Mouse (Mus musculus): ENCODE results near the gene Prkag1.

Prkag1 gene

DNA sequence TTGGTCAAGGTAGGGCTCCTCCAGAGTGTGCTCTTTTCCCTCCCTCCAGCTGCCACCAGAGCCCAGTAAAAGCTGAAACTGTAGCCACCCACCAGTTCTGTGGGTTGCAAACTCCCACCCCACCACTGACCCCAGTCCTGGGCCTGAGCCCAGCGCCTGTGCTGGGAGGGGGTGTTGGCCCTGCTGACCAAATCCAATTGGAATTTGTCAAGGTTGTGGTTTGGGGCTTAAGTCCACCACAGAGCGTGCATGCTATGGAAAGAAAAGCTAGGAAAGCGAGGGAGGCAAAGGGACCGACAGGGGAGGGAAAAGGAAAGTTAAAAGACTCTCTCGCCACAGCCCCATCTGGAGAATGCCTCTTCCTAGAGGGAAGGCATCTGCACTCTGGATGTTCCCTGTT lies 63.1 kb downstream of the Prkag1 start:
- DNase-seq (ENCODE audit: low spot score) = no peak

DNA sequence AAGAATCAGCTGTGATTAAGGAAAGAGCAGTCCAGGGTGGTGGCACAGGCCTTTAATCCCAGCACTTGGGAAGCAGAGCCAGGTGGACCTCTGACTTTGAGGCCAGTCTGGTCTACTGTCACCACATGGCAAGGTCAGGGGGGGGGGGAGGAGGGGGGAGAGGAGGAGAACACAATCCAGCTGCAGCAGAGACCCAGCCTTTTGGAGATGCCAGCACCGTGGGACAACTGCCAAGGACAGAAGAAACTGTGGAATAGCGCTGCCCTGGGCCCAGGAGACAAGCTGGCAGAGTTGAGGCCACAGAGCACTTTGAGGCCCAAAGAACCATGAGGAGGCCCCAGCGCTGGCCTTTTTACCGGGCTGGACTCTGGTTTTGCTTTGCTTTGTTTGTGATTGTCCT lies 65.4 kb downstream of the Prkag1 start:
- no peak for DNase-seq (ENCODE audit: low spot score)
